In genomic region chr9:57421688-57422111, GRCm38 (mm10) we compare ENCODE assay signal across 9 mouse cellular contexts. TPM values are rescaled to one million over a fixed set of nuclear protein-coding genes. Genes with fewer than 3 reads are reported as not detected.
DNase-seq lines count a peak whose midpoint lies in the region; ATAC-seq and TF ChIP-seq lines count a peak whose summit lies in the region.
"Had no signal": no experiment of that assay in that cellular context is flagged by ENCODE, and none has a peak within 500 bp of the region (broad histone marks: within the 10 kb centered on the region; RNA-seq: fewer than 3 reads in every experiment).

No protein-coding gene starts in this region.

- no peak overlapping the region for H3K4me3 ChIP-seq in hindbrain, postnatal 0 days (ENCODE audit: low read length)
- no peak overlapping the region for H3K4me3 ChIP-seq in hindbrain, embryonic 11.5 days (ENCODE audit: low read depth, low read length)
- H3K4me3 ChIP-seq in limb, embryonic 12.5 days (replicated peaks) = no peak overlapping the region

- no peaks in the 10 kb centered on the region for H3K27me3 ChIP-seq in hindbrain, postnatal 0 days (ENCODE audit: insufficient read depth, low read length)
- H3K27me3 ChIP-seq in hindbrain, embryonic 11.5 days (ENCODE audit: control insufficient read depth, insufficient read depth, low read length) = no peaks in the 10 kb centered on the region
- no peaks in the 10 kb centered on the region for H3K27me3 ChIP-seq in limb, embryonic 12.5 days

- no peak for TF ChIP-seq CTCF in hindbrain, postnatal 0 days (IDR thresholded peaks at IDR 0.05; ENCODE audit: low read depth)

- no peak for ATAC-seq in hindbrain, postnatal 0 days
- ATAC-seq in hindbrain, embryonic 11.5 days (ENCODE audit: low FRiP score) = no peak
- ATAC-seq in limb, embryonic 12.5 days (ENCODE audit: insufficient number of reproducible peaks, insufficient read depth, low FRiP score, low TSS enrichment, low read depth) = no peak

- peak overlapping the region; percentile 77; the same call in 1 of the 2 replicates for H3K27ac ChIP-seq in hindbrain, postnatal 0 days
- H3K27ac ChIP-seq in hindbrain, embryonic 11.5 days (ENCODE audit: low read depth, low read length) = no peak overlapping the region
- H3K27ac ChIP-seq in limb, embryonic 12.5 days = peak overlapping the region; percentile 94

- no peaks in the 10 kb centered on the region for H3K36me3 ChIP-seq in hindbrain, postnatal 0 days (ENCODE audit: insufficient read depth, low read length)
- H3K36me3 ChIP-seq in hindbrain, embryonic 11.5 days (ENCODE audit: control insufficient read depth, insufficient read depth, low read length) = no peaks in the 10 kb centered on the region
- H3K36me3 ChIP-seq in limb, embryonic 12.5 days = no peaks in the 10 kb centered on the region

- no peaks in the 10 kb centered on the region for H3K9me3 ChIP-seq in hindbrain, postnatal 0 days (ENCODE audit: low read length)
- no peaks in the 10 kb centered on the region for H3K9me3 ChIP-seq in hindbrain, embryonic 11.5 days (ENCODE audit: control insufficient read depth, low read length)
- H3K9me3 ChIP-seq in limb, embryonic 12.5 days = no peaks in the 10 kb centered on the region

- H3K4me1 ChIP-seq in hindbrain, postnatal 0 days (ENCODE audit: insufficient read depth, low read length) = peaks cover 16% of the 10 kb centered on the region; the same call in 1 of the 2 replicates
- no peaks in the 10 kb centered on the region for H3K4me1 ChIP-seq in hindbrain, embryonic 11.5 days (replicated peaks; ENCODE audit: control insufficient read depth, insufficient read depth, low read length)
- peaks cover 26% of the 10 kb centered on the region for H3K4me1 ChIP-seq in limb, embryonic 12.5 days (replicated peaks)

- WGBS in hindbrain, postnatal 0 days = 58% methylated on average over 5 of the region's 5 CpGs
- WGBS in hindbrain, embryonic 11.5 days = 56% methylated on average over 5 of the region's 5 CpGs
- WGBS in limb, embryonic 12.5 days = 65% methylated on average over 5 of the region's 5 CpGs

- H3K9ac ChIP-seq in hindbrain, postnatal 0 days (replicated peaks; ENCODE audit: low read length) = no peak overlapping the region
- H3K9ac ChIP-seq in hindbrain, embryonic 11.5 days (ENCODE audit: low read depth, low read length) = no peak overlapping the region
- no peak overlapping the region for H3K9ac ChIP-seq in limb, embryonic 12.5 days (replicated peaks)

- no peak overlapping the region for H3K4me2 ChIP-seq in hindbrain, postnatal 0 days (ENCODE audit: low read depth, low read length)
- H3K4me2 ChIP-seq in hindbrain, embryonic 11.5 days (replicated peaks; ENCODE audit: low read depth, low read length) = no peak overlapping the region
- no peak overlapping the region for H3K4me2 ChIP-seq in limb, embryonic 12.5 days

- no peak for DNase-seq in hindbrain, postnatal 0 days (ENCODE audit: low spot score)
- no peak for DNase-seq in hindbrain, embryonic 11.5 days (ENCODE audit: low spot score)
- DNase-seq in A20 (ENCODE audit: low read depth, low spot score) = peak; percentile 84
- peak; percentile 29 for DNase-seq in adrenal gland, postnatal 25 days
- no peak for DNase-seq in frontal cortex, postnatal 14 days (ENCODE audit: low spot score in 2 of 2)
- no peak for DNase-seq in embryo, embryonic 9.5 days (ENCODE audit: extremely low spot score)
- DNase-seq in layer of hippocampus, adult 9-11 months = no peak

RNA-seq across cellular contexts. Expression of gene Ppcdc, which starts 18.2 kb away (rescaled TPM):
- 16.6 and 25.8 TPM in 2 replicates for total RNA-seq in hindbrain, postnatal 0 days (2014; rRNA removed)
- polyA plus RNA-seq in hindbrain, postnatal 0 days (2015; fragmentation: Nextera tagmentation; extraction: Ambion mirVana) = 16.5 and 19.3 TPM in 2 replicates
- 16.5 and 19.8 TPM in 2 replicates for polyA plus RNA-seq in hindbrain, embryonic 11.5 days (2014; fragmentation: Nextera tagmentation; extraction: Ambion mirVana)
- 17.4 and 31.5 TPM in 2 replicates for total RNA-seq in adrenal gland, postnatal 25 days (2021)
- polyA plus RNA-seq in limb, embryonic 12.5 days (2016; fragmentation: Nextera tagmentation; extraction: Ambion mirVana) = 22.4 and 28.3 TPM in 2 replicates

RNA-seq across cellular contexts. Expression of gene Scamp5, which starts 46.2 kb away (rescaled TPM):
- total RNA-seq in hindbrain, postnatal 0 days (2014; rRNA removed) = 366 and 375 TPM in 2 replicates
- 154 and 163 TPM in 2 replicates for polyA plus RNA-seq in hindbrain, postnatal 0 days (2015; fragmentation: Nextera tagmentation; extraction: Ambion mirVana)
- 17.7 and 18.3 TPM in 2 replicates for polyA plus RNA-seq in hindbrain, embryonic 11.5 days (2014; fragmentation: Nextera tagmentation; extraction: Ambion mirVana)
- 10.8 and 14.4 TPM in 2 replicates for total RNA-seq in adrenal gland, postnatal 25 days (2021)
- 10.6 and 10.7 TPM in 2 replicates for polyA plus RNA-seq in limb, embryonic 12.5 days (2016; fragmentation: Nextera tagmentation; extraction: Ambion mirVana)
- total RNA-seq: neutrophil, adult 5-6 weeks had no signal

Comparison
In these comparisons a context has a peak if more than half of its experiments do, and no peak if none do; other contexts are left out.
1. DNase-seq: peak in A20 (single experiment) and adrenal gland, postnatal 25 days (single experiment); none in hindbrain, postnatal 0 days (single experiment), hindbrain, embryonic 11.5 days (single experiment), frontal cortex, postnatal 14 days (0 of 2), embryo, embryonic 9.5 days (single experiment) and layer of hippocampus, adult 9-11 months (single experiment).